Mouse (Mus musculus) liver, embryonic 16.5 days (tissue): ENCODE measurements around the gene Ninj1. TPM values are rescaled to one million over a fixed set of nuclear protein-coding genes. Genes with fewer than 3 reads are reported as not detected.

ENCODE experiments used
- ATAC-seq: fragments of 200-750 bp; cut with Nextera tagmentation; 2 replicates; pipeline ENCODE4 v1.8.0; 2017; ENCODE audit warnings: low read depth, mild to moderate bottlenecking, moderate number of reproducible peaks, moderate library complexity
- H3K27ac ChIP-seq: fragments of 300-500 bp; sonication (generic); 2 replicates; pipeline ENCODE4 v1.5.1; 2014; ENCODE audit warnings: mild to moderate bottlenecking, low read length
- H3K27me3 ChIP-seq: fragments of 300-500 bp; sonication (generic); 2 replicates; pipeline ENCODE4 v1.6.1; 2014; ENCODE audit warnings: low read depth, low read length, mixed read lengths; ENCODE audit not compliant: control insufficient read depth, insufficient read depth
- H3K36me3 ChIP-seq: fragments of 300-500 bp; sonication (generic); 2 replicates; pipeline ENCODE4 v1.6.1; 2014; ENCODE audit warnings: mild to moderate bottlenecking; ENCODE audit not compliant: control insufficient read depth, insufficient read depth
- H3K4me1 ChIP-seq: fragments of 300-500 bp; sonication (generic); 2 replicates; pipeline ENCODE4 v1.6.1; 2014; ENCODE audit warnings: low read depth, low read length, mixed read lengths; ENCODE audit not compliant: control insufficient read depth
- H3K4me2 ChIP-seq: fragments of 300-500 bp; sonication (generic); 2 replicates; pipeline ENCODE4 v1.6.1; 2014; ENCODE audit warnings: low read depth, low read length, mixed read lengths
- H3K4me3 ChIP-seq: fragments of 300-500 bp; sonication (generic); 2 replicates; pipeline ENCODE4 v1.5.1; 2014; ENCODE audit warnings: low read depth, mild to moderate bottlenecking, low read length
- H3K9ac ChIP-seq: fragments of 300-500 bp; sonication (generic); 2 replicates; pipeline ENCODE4 v1.6.1; 2014; ENCODE audit warnings: low read depth, low read length
- H3K9me3 ChIP-seq: fragments of 300-500 bp; sonication (generic); replicated peaks from 2 replicates; pipeline ENCODE4 v1.6.1; 2016; ENCODE audit warnings: low read length; ENCODE audit not compliant: control insufficient read depth
- WGBS: fragments of 180-500 bp; shearing (Covaris S2); extraction: QIAGEN DNeasy Blood & Tissue Kit; methylation state at CpG from one replicate; pipeline ENCODE4 v1.1.7; 2014; ENCODE audit not compliant: insufficient replicate concordance; 5-methylcytosine and 5-hydroxymethylcytosine counted together
- polyA plus RNA-seq: library from polyadenylated mRNA; unstranded; fragments of >200 nt; fragmentation: Nextera tagmentation; extraction: Ambion mirVana; gene quantifications from 2 replicates; pipeline ENCODE4 v1.2.1, GENCODE M21; 2015

Ninj1 gene
- polyA plus RNA-seq, 1 experiment from 2014 or later = 58.0 TPM

DNA sequence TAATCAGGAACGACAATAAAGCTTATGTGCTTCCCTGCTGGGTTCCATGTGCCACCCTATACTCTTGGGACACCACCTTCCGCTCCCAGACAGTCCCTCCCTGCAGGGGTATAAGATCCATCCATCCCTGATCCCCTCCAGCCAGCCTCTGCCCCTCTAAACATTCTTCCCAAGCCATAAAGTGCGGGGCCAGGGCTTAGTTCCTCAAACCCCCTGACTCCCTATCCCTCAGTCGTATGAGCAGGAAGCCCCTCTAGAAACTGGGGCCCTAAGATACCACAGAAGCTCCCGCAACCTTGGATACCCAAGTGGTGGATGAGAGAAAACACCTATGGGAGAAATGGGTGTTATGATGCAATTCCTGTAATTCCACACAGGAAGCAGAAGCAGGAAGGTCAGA lies 8.9 kb downstream of the Ninj1 start:
- Histone ChIP-seq H3K4me1 (peaks cover 22% of the 10 kb centered on the region), H3K36me3 (peaks cover 2% of the 10 kb centered on the region; the same call in 1 of the 2 replicates), H3K4me3 (no peak overlapping the region), H3K27ac (no peak overlapping the region; the same call in 1 of the 2 replicates), H3K4me2 (no peak overlapping the region), H3K9ac (no peak overlapping the region), H3K9me3 (no peaks in the 10 kb centered on the region), H3K27me3 (no peaks in the 10 kb centered on the region)
- no peak for ATAC-seq
- 52% methylated on average over 5 of the region's 5 CpGs for WGBS

DNA sequence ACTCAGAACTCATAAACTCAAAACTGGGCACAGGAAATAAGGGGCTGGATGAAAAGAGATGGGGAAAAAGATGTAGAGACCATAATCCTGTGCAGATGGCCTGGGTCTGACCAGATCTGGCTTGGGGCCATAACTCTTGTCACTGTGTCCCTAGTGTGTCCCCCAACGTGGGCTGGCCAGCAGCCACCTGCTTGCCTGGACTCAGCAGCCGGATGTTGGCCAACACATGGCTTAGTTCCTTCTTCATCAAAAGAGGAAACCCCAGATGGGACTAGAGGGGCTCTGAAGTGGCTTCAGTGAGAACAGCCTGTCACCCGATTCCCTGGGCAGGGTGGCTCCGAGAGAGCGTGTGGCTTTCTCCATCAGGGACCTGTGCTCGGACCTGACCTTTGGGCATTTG lies 9.5 kb downstream of the Ninj1 start:
- H3K36me3 ChIP-seq = peaks cover 2% of the 10 kb centered on the region; the same call in 1 of the 2 replicates
- no peak overlapping the region for H3K9ac ChIP-seq
- no peak overlapping the region for H3K4me3 ChIP-seq
- no peaks in the 10 kb centered on the region for H3K27me3 ChIP-seq
- no peak overlapping the region; the same call in 1 of the 2 replicates for H3K27ac ChIP-seq
- peak; percentile 19; the same call in 1 of the 2 replicates for ATAC-seq
- H3K9me3 ChIP-seq = no peaks in the 10 kb centered on the region
- 23% methylated on average over 6 of the region's 6 CpGs for WGBS
- H3K4me1 ChIP-seq = peaks cover 16% of the 10 kb centered on the region
- no peak overlapping the region for H3K4me2 ChIP-seq

DNA sequence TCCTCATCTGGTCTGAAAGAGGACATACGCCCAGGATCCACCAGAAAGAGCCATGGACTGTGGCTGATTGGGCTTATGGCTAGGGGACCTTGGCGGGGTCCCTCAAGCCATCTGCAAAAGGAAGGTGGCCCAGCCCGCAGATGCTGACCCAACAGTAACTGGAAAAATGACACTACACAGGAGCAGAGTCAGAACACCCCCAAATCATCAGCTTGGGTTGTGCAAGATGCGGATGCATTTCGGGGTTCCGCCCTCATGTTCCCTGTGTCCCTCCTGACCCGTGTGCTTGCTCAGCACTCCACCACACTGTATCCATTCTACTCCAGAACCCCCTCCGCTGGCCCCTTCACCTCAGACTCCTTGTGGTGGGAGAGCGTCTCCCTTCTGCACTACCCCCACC lies 11.4 kb downstream of the Ninj1 start:
- H3K9ac ChIP-seq = no peak overlapping the region
- no peak for ATAC-seq
- peaks cover 2% of the 10 kb centered on the region; the same call in 1 of the 2 replicates for H3K36me3 ChIP-seq
- no peak overlapping the region for H3K27ac ChIP-seq
- no peaks in the 10 kb centered on the region for H3K27me3 ChIP-seq
- no peak overlapping the region for H3K4me3 ChIP-seq
- 74% methylated on average over 9 of the region's 9 CpGs for WGBS
- H3K9me3 ChIP-seq = no peaks in the 10 kb centered on the region
- peaks cover 11% of the 10 kb centered on the region for H3K4me1 ChIP-seq
- no peak overlapping the region for H3K4me2 ChIP-seq

DNA sequence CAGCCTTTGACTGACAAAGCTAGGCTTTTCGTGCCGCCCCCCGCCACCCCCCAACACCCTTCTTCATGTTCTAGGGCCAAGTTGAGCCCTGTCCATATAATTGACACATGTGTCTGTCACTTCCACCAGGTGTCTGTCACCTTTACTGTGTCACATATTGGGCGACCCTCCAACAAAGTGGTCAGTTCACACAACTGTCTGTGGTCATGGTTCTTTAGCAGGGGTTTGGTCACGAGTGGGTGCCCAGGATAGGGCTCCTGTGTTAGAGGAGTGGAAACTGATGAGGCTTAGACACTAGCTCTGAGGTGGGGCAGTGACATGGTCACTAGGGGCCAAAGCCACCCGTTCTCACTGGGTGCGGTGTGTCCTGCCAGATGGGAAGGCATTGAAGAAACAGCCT lies 12.6 kb downstream of the Ninj1 start:
- H3K4me1 ChIP-seq = peaks cover 11% of the 10 kb centered on the region
- no peak overlapping the region for H3K4me3 ChIP-seq
- no peaks in the 10 kb centered on the region for H3K27me3 ChIP-seq
- H3K4me2 ChIP-seq = no peak overlapping the region
- WGBS = 78% methylated on average over 7 of the region's 7 CpGs
- H3K9me3 ChIP-seq = no peaks in the 10 kb centered on the region
- no peak overlapping the region for H3K9ac ChIP-seq
- ATAC-seq = no peak
- peaks cover 2% of the 10 kb centered on the region; the same call in 1 of the 2 replicates for H3K36me3 ChIP-seq
- H3K27ac ChIP-seq = no peak overlapping the region

DNA sequence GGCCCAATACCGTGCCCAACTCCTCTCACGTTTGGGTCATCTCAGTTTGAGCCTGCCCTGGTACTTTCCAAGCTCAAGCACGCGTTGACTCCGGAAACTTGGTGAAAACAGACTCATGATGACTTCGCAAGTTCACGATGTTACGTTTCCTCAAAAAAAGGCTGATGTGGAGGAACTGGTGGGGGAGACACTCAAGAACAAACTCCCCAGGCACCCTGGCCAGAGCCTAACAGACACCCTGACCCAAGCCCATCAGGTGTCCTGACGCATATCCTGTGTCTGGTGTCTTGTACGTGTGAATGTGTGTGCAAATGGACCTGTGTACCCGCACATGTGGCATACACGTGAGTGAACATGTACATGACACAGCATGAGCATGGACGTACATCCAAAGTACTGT lies 13.4 kb downstream of the Ninj1 start:
- peak overlapping the region; percentile 27; the same call in 1 of the 2 replicates for H3K27ac ChIP-seq

DNA sequence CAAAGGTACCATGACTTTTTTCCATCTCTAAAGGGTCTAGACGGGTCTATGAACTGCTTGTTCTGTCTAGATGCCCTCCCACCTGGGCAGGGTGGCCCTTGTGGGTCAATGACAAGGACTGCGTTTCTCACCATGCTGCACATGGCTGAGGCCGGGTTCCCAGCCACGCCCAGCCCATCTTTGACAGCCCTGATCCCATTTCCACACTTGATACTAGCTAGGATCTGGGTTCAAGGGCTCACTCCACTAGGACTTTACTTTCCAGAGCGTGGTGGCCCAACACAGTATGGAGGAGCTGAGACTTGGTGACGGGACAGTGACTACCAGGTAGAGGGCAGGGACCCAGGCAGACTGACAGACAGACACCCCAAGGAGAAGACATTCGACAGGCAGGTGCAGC lies 15.3 kb downstream of the Ninj1 start:
- Histone ChIP-seq H3K4me1 (peaks cover 3% of the 10 kb centered on the region), H3K4me3 (no peak overlapping the region), H3K9ac (no peak overlapping the region), H3K36me3 (no peaks in the 10 kb centered on the region), H3K27me3 (no peaks in the 10 kb centered on the region), H3K9me3 (no peaks in the 10 kb centered on the region), H3K4me2 (no peak overlapping the region), H3K27ac (no peak overlapping the region)
- WGBS = 66% methylated on average over 7 of the region's 7 CpGs
- ATAC-seq = no peak

More for the DNA sequence above, 13.4 kb downstream of the Ninj1 start:
- 47% methylated on average over 13 of the region's 13 CpGs for WGBS
- peaks cover 2% of the 10 kb centered on the region; the same call in 1 of the 2 replicates for H3K36me3 ChIP-seq
- H3K27me3 ChIP-seq = no peaks in the 10 kb centered on the region
- H3K4me1 ChIP-seq = peaks cover 9% of the 10 kb centered on the region
- H3K4me3 ChIP-seq = no peak overlapping the region
- ATAC-seq = no peak
- no peak overlapping the region for H3K9ac ChIP-seq
- H3K4me2 ChIP-seq = no peak overlapping the region
- no peaks in the 10 kb centered on the region for H3K9me3 ChIP-seq

DNA sequence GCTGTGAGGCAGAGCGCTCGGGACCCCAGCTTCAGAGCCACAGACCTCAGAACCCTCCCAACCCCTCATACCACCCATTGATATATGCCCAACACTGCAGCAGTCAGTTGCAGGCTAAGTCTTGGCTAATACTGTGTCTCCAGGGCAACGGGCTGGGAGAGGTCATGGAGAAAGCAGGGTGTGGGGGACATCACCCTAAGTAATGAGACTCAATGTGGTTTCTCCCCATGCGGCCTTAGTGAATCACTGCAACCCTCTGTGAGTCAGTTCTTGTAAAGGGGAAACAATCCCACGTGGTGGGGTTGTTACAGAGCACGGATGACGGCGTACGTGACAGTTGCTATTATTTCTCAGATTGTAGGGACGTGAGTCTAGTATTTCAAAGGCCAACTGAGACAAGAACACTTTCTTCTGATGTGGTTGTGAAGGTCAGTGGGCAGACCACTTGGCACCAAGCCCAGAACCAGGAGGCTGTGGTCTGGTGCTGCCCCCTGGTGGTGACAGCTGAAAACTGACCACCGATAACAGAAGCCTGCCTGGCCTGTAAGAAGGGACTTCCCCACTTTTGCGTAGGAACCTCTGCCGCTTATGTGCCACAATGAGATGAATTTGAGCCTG lies 18.2 kb downstream of the Ninj1 start:
- Histone ChIP-seq H3K4me3 (no peak overlapping the region), H3K36me3 (no peaks in the 10 kb centered on the region), H3K27ac (no peak overlapping the region), H3K4me1 (peaks cover 3% of the 10 kb centered on the region), H3K4me2 (no peak overlapping the region), H3K9ac (no peak overlapping the region), H3K27me3 (no peaks in the 10 kb centered on the region), H3K9me3 (no peaks in the 10 kb centered on the region)
- 0 out of 2 replicates have a peak, but pooled peaks have one; percentile 23 for ATAC-seq
- 44% methylated on average over 13 of the region's 13 CpGs for WGBS

DNA sequence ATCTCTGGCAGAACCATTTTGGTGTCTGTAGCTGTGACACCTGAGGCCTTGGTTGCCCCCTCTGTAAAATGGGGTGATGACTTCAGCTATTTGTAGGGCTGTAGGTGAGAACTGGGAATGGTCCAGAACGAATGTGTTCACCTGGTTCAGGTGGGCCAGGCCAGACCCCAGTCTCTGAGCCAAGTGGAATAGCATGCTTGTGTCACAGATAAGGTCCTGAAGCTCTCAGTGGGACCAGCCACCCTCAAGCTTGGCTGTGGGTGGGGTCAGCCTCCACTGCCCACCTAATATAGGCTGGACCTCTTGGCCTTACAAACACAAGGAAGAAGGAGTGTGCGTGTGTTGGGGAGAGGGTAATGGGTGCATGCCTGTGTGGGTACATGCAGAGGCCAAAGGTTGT lies 19.1 kb downstream of the Ninj1 start:
- Histone ChIP-seq H3K4me3 (no peak overlapping the region), H3K36me3 (no peaks in the 10 kb centered on the region), H3K4me1 (no peaks in the 10 kb centered on the region; the same call in 1 of the 2 replicates), H3K27me3 (no peaks in the 10 kb centered on the region), H3K4me2 (no peak overlapping the region), H3K9ac (no peak overlapping the region), H3K27ac (no peak overlapping the region), H3K9me3 (no peaks in the 10 kb centered on the region)
- 68% methylated on average over 2 of the region's 2 CpGs for WGBS
- ATAC-seq = no peak

DNA sequence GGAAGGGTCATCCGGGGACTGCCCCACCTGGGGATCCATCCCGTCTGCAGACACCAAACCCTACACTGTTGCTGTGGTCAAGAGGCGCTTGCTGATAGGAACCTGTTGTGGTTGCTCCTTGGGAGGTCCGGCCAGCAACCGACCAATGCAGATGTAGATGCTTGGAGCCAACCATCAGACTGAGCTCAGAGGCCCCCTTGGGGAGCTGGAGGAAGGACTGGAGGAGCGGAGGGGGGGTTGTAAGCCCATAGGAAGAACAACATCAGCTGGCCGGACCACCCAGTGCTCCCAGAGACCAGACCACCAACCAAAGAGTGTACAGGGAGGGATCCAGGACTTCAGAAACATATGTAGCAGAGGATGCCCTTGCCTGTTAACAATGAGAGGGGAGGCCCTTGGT lies 22.0 kb downstream of the Ninj1 start:
- WGBS = 24% methylated on average over 7 of the region's 7 CpGs
- H3K36me3 ChIP-seq = no peaks in the 10 kb centered on the region
- H3K9me3 ChIP-seq = no peaks in the 10 kb centered on the region
- ATAC-seq = no peak
- no peaks in the 10 kb centered on the region for H3K27me3 ChIP-seq
- H3K4me1 ChIP-seq = peaks cover 4% of the 10 kb centered on the region; the same call in 1 of the 2 replicates
- H3K9ac ChIP-seq = no peak overlapping the region
- H3K27ac ChIP-seq = no peak overlapping the region
- H3K4me3 ChIP-seq = no peak overlapping the region
- no peak overlapping the region for H3K4me2 ChIP-seq
